Mouse (Mus musculus) thymus, postnatal 4 days (tissue): Measurements from ENCODE around the gene Srgap1.
A peak's percentile ranks its signal among the peaks of the same experiment; 100 is the strongest.

Experiments used
- DNase-seq: peaks from one replicate; pipeline ENCODE4 v3.0.0; 2021

Gene Srgap1

DNA sequence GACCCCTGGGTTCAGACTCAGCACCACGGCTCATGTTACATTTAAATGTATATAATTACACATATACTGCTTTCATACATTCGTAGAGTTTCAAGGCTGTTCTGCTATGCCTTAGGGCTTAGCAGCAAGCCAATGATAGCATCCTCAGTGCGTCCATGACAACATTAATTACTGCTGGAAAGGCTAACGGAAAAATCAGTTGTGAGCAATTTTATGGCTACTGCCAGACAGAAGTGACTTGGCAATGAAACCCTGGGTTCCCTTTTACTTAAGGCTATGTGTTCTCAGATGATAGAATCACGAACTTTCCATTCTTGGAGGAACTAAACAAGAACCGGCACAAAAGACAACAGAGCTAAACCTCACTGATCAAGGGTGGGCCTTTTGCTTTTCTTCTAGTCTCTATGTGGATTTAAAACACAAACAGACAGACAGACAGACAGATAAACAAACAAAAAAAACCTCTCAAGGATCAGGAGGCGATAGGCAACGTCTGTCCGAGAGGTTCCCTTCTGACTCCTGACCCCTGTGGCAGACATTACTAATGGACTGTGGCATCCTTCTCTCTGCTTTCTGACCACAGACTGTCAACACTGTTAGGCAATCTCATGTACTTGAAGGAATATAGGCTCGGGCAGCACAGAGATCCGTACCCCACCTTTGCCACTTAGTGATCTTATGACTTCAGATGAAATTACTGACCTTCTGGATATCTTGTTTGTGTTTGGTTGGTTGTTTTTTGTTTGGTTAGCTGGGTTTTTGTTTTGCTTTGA, 85.8 kb downstream of the Srgap1 start:
- no peak for DNase-seq

DNA sequence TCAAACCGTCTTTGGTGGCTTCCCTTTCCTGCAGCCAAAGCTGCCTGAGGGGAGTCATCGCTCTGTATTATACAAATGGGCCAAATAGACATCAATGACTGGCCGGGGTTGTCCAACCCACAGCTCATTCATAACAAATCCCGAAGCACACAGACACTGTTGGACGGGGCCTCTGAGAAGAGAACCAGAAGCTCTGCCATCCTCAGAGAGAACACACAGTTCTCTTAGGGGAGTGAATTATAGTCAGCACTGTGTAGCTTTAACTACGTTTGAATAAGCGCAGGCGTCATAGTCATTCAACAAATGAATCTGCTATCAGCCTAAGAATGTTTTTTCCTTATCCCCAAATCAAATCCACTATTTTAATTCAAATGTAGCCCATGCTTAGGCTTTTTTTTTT, 88.4 kb downstream of the Srgap1 start:
- DNase-seq: no peak

DNA sequence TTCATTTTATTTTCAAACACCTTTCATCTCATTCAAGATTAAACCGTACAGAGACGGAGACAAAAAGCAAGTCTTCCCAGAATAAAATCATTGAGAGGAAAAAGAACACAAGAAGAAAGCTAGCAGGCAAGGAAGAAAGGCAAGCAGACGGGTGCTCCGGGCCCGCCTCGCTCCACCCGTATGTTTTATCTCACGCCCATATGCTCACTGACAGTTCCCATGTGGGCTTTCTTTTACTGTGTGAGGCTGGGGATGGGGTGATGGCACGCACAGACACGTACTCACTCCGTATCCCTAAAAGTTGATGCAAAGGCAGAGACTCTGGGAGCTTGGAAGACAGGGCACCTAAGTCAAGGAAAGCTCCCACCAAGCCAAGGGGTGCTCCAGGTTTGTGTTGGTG, 90.6 kb downstream of the Srgap1 start:
- DNase-seq: no peak

DNA sequence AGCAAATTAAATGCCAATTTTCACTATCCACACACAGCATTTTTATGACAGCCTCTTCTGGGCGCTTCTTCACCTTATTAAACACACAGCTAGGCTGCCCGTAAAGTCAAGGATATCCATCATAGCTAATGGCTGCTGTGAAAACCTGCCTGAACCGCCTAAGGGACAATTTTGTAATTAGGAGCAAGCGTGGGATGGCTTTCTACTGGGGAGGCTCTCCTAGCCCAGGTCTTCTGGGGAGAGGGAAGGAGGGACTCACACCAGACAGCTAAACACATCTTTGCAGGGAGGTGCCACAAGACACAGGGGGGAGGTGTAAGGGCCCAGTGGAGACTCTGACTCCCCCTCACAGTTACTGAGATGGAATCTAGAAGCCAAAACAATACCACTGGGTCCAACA, 91.4 kb downstream of the Srgap1 start:
- DNase-seq: no peak

DNA sequence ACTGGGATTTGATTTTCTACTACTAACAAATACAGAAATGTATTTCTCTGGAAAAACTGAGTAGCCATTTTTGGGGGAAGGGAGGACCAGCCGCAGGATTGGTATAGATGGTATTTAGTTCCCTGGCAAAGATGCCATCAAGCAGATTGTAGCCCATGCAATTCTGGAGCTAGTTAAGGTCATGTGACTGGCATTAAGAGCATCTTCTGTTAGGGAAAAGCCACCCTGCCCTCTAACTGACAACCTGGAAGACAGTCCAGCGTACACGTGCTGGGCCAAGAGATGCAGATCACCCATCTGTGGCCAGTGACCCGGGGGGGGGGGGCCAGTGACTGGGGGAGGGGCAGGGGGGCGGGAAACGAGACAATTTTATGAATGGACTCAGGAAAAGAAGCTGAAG, 92.2 kb downstream of the Srgap1 start:
- no peak for DNase-seq

GRCm38 (mm10) chr10:121953041-121953440, 94.1 kb downstream of the Srgap1 start:
- no peak for DNase-seq

- no peak for DNase-seq
Observed at GRCm38 (mm10) chr10:121946173-121946572, 100.9 kb downstream of the Srgap1 start.

- no peak for DNase-seq
Observed at GRCm38 (mm10) chr10:121931909-121932308, 115.2 kb downstream of the Srgap1 start.

- no peak for DNase-seq
Observed at GRCm38 (mm10) chr10:121926094-121926493, 121.0 kb downstream of the Srgap1 start.

DNA sequence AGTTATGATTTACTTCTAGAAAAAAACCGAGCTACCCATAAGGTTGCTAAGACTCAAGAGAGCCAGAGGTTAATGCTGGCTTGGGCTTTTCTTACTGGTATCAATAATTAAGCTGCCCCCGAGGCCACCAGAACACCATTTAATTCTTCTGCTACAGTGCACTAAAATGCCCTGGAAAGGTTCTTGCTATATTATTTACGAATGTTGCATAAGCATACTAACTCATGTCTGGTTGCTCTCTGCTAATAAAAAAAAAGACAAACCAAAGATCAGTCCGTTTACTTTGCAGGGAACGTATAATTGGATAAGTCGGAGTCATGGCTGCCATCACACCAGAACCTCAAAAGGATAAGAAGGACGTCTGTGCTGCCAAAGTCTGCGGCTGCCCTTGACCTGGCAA, 128.1 kb downstream of the Srgap1 start:
- DNase-seq: no peak

GRCm38 (mm10) chr10:121918579-121918978, 128.5 kb downstream of the Srgap1 start:
- DNase-seq: no peak

- no peak for DNase-seq
Observed at GRCm38 (mm10) chr10:121915530-121915929, 131.6 kb downstream of the Srgap1 start.

DNA sequence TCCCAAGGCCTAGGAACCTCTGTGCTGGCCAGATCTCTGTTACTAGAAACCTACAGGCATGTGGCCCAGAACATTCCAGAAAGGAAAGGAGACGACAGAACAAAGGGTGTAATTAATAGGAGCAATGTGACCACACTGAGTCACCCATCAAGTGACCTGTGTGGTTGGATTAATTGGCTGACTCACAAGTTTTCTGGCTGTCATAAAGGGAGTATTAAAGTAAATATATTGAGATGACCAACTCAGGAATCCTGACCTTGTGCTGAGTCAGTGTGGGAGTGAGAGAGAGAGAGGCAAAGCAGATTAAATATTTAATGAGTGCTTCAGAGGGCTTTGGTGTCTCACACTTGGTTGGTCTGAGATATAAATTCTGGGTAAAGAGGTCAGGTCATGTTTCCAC, 143.0 kb downstream of the Srgap1 start:
- DNase-seq: no peak

GRCm38 (mm10) chr10:121902651-121903050, 144.5 kb downstream of the Srgap1 start:
- no peak for DNase-seq

GRCm38 (mm10) chr10:121900772-121901171, 146.3 kb downstream of the Srgap1 start:
- DNase-seq: no peak

- DNase-seq: no peak
Observed at GRCm38 (mm10) chr10:121899706-121900105, 147.4 kb downstream of the Srgap1 start.

- DNase-seq: no peak
Observed at GRCm38 (mm10) chr10:121897835-121898370, 149.2 kb downstream of the Srgap1 start.

- DNase-seq: no peak
Observed at GRCm38 (mm10) chr10:121891390-121892067, 155.6 kb downstream of the Srgap1 start.

GRCm38 (mm10) chr10:121890061-121890460, 157.1 kb downstream of the Srgap1 start:
- no peak for DNase-seq

- DNase-seq: peak; percentile 59
Observed at GRCm38 (mm10) chr10:121886805-121887204, 160.3 kb downstream of the Srgap1 start.

GRCm38 (mm10) chr10:121885512-121886218, 161.4 kb downstream of the Srgap1 start:
- no peak for DNase-seq

DNA sequence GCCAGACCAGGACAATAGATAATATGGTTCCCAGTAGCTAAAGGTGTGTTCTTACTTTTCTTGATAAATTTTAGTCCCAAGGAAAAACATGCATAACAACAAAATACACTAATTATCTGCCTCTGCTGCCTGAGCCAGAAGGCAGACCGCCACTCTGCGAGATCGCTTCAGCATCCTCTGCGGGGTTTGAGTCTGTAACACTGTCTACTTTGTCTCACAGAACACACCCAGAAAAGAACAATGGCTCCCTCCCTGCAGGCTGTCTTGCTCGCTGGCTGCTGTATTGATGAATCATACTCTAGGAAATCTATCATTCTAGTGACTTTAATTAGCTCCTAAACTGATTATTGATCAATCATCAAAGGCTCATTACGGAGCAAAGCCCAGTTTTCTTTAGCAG, 164.7 kb downstream of the Srgap1 start:
- no peak for DNase-seq

DNA sequence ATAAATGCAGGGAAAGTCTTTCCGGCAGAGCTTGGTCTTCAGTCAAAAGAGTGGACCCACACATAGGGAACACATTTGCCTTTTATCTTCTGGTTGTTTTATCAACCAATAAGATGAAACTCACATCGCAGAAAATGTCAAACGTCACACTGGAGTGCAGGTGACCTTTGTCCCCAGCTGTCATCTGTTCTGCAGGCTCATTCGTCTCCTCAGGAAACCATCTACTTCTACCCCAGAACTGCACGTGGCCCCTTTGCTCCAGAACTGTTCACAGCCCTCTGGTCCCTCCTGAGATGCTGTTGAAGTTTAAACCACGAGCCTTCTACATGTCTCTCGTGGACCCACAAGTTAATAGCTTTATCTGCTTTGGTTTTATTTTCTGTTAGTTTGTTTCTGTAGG, 168.3 kb downstream of the Srgap1 start:
- no peak for DNase-seq

- DNase-seq: no peak
Observed at GRCm38 (mm10) chr10:121877906-121878305, 169.2 kb downstream of the Srgap1 start.
